Mouse (Mus musculus): ENCODE results near the gene Gns. TPM values are rescaled to one million over a fixed set of nuclear protein-coding genes. Genes with fewer than 3 reads are reported as not detected.

The Gns gene
- total RNA-seq, 1 experiment, result 61.0 TPM

- H3K36me3 ChIP-seq (ENCODE audit: control insufficient read depth, insufficient read depth, low read length, poor library complexity, severe bottlenecking), result peaks cover 70% of the 10 kb centered on the region
- no peak overlapping the region for H3K4me3 ChIP-seq (ENCODE audit: insufficient read depth in 1 of 2, low read depth in 1 of 2, low read length in 2 of 2, poor library complexity in 1 of 2, severe bottlenecking in 1 of 2)
Measured at GRCm38 (mm10) chr10:121381280-121381679, 16.4 kb downstream of the Gns start.

GRCm38 (mm10) chr10:121384710-121385109, 19.8 kb downstream of the Gns start:
- H3K9ac ChIP-seq (ENCODE audit: insufficient read depth, low read depth, low read length, poor library complexity, severe bottlenecking), result no peak overlapping the region
- no peaks in the 10 kb centered on the region for H3K9me3 ChIP-seq (ENCODE audit: control insufficient read depth, insufficient read depth, low read depth, low read length)
- DNase-seq (ENCODE audit: low read depth, low spot score), result no peak
- no peak overlapping the region for H3K4me3 ChIP-seq (ENCODE audit: insufficient read depth in 1 of 2, low read depth in 1 of 2, low read length in 2 of 2, poor library complexity in 1 of 2, severe bottlenecking in 1 of 2)
- TF ChIP-seq ZC3H11A (IDR thresholded peaks at IDR 0.05; ENCODE audit: borderline replicate concordance, low read depth, low read length) (no peak), MAFK (IDR thresholded peaks at IDR 0.05; ENCODE audit: insufficient read depth, low read depth, low read length) (no peak), CHD2 (IDR thresholded peaks at IDR 0.05; ENCODE audit: low read depth, low read length) (no peak), HCFC1 (IDR thresholded peaks at IDR 0.05; ENCODE audit: borderline replicate concordance, insufficient read depth, low read length) (no peak), ZNF384 (IDR thresholded peaks at IDR 0.05; ENCODE audit: low read depth, low read length) (no peak)
- H3K4me1 ChIP-seq (ENCODE audit: control insufficient read depth in 2 of 2, insufficient read depth in 2 of 2, low read length in 2 of 2, poor library complexity in 1 of 2), result no peaks in the 10 kb centered on the region
- in situ Hi-C loops (cut with MboI; ENCODE audit: low sequenced_read_pairs in 2 of 2, unreplicated experiment in 2 of 2), result no loop called here
- H3K27ac ChIP-seq (ENCODE audit: insufficient read depth, low read depth, low read length, poor library complexity, severe bottlenecking), result no peak overlapping the region
- peaks cover 61% of the 10 kb centered on the region for H3K36me3 ChIP-seq (ENCODE audit: control insufficient read depth, insufficient read depth, low read length, poor library complexity, severe bottlenecking)

More at GRCm38 (mm10) chr10:121381280-121381679, 16.4 kb downstream of the Gns start:
- no peak for DNase-seq (ENCODE audit: low read depth, low spot score)
- in situ Hi-C loops (cut with MboI; ENCODE audit: low sequenced_read_pairs in 2 of 2, unreplicated experiment in 2 of 2), result no loop called here
- Histone ChIP-seq H3K9ac (ENCODE audit: insufficient read depth, low read depth, low read length, poor library complexity, severe bottlenecking) (no peak overlapping the region), H3K4me1 (ENCODE audit: control insufficient read depth in 2 of 2, insufficient read depth in 2 of 2, low read length in 2 of 2, poor library complexity in 1 of 2) (no peaks in the 10 kb centered on the region), H3K27ac (ENCODE audit: insufficient read depth, low read depth, low read length, poor library complexity, severe bottlenecking) (no peak overlapping the region), H3K9me3 (ENCODE audit: control insufficient read depth, insufficient read depth, low read depth, low read length) (no peaks in the 10 kb centered on the region)
- TF ChIP-seq MAFK (IDR thresholded peaks at IDR 0.05; ENCODE audit: insufficient read depth, low read depth, low read length), result no peak
- no peak for TF ChIP-seq HCFC1 (IDR thresholded peaks at IDR 0.05; ENCODE audit: borderline replicate concordance, insufficient read depth, low read length)
- no peak for TF ChIP-seq ZC3H11A (IDR thresholded peaks at IDR 0.05; ENCODE audit: borderline replicate concordance, low read depth, low read length)
- TF ChIP-seq ZNF384 (IDR thresholded peaks at IDR 0.05; ENCODE audit: low read depth, low read length), result no peak
- TF ChIP-seq CHD2 (IDR thresholded peaks at IDR 0.05; ENCODE audit: low read depth, low read length), result no peak

GRCm38 (mm10) chr10:121385695-121386094, 20.8 kb downstream of the Gns start:
- Histone ChIP-seq H3K9me3 (ENCODE audit: control insufficient read depth, insufficient read depth, low read depth, low read length) (no peaks in the 10 kb centered on the region), H3K36me3 (ENCODE audit: control insufficient read depth, insufficient read depth, low read length, poor library complexity, severe bottlenecking) (peaks cover 66% of the 10 kb centered on the region), H3K9ac (ENCODE audit: insufficient read depth, low read depth, low read length, poor library complexity, severe bottlenecking) (no peak overlapping the region), H3K27ac (ENCODE audit: insufficient read depth, low read depth, low read length, poor library complexity, severe bottlenecking) (no peak overlapping the region), H3K4me1 (ENCODE audit: control insufficient read depth in 2 of 2, insufficient read depth in 2 of 2, low read length in 2 of 2, poor library complexity in 1 of 2) (no peaks in the 10 kb centered on the region), H3K4me3 (ENCODE audit: insufficient read depth in 1 of 2, low read depth in 1 of 2, low read length in 2 of 2, poor library complexity in 1 of 2, severe bottlenecking in 1 of 2) (no peak overlapping the region)
- TF ChIP-seq HCFC1 (IDR thresholded peaks at IDR 0.05; ENCODE audit: borderline replicate concordance, insufficient read depth, low read length) (no peak), ZC3H11A (IDR thresholded peaks at IDR 0.05; ENCODE audit: borderline replicate concordance, low read depth, low read length) (no peak), ZNF384 (IDR thresholded peaks at IDR 0.05; ENCODE audit: low read depth, low read length) (no peak), MAFK (IDR thresholded peaks at IDR 0.05; ENCODE audit: insufficient read depth, low read depth, low read length) (no peak), CHD2 (IDR thresholded peaks at IDR 0.05; ENCODE audit: low read depth, low read length) (no peak)
- in situ Hi-C loops (cut with MboI; ENCODE audit: low sequenced_read_pairs in 2 of 2, unreplicated experiment in 2 of 2), result no loop called here
- no peak for DNase-seq (ENCODE audit: low read depth, low spot score)

- DNase-seq (ENCODE audit: low read depth, low spot score), result no peak
- no peak for TF ChIP-seq CHD2 (IDR thresholded peaks at IDR 0.05; ENCODE audit: low read depth, low read length)
- TF ChIP-seq ZC3H11A (IDR thresholded peaks at IDR 0.05; ENCODE audit: borderline replicate concordance, low read depth, low read length), result no peak
- no peak for TF ChIP-seq HCFC1 (IDR thresholded peaks at IDR 0.05; ENCODE audit: borderline replicate concordance, insufficient read depth, low read length)
- no peak for TF ChIP-seq ZNF384 (IDR thresholded peaks at IDR 0.05; ENCODE audit: low read depth, low read length)
- no peak for TF ChIP-seq MAFK (IDR thresholded peaks at IDR 0.05; ENCODE audit: insufficient read depth, low read depth, low read length)
Measured at GRCm38 (mm10) chr10:121386347-121386746, 21.5 kb downstream of the Gns start.

GRCm38 (mm10) chr10:121390602-121391001, 25.7 kb downstream of the Gns start:
- DNase-seq (ENCODE audit: low read depth, low spot score), result no peak
- Histone ChIP-seq H3K4me1 (ENCODE audit: control insufficient read depth in 2 of 2, insufficient read depth in 2 of 2, low read length in 2 of 2, poor library complexity in 1 of 2) (peaks cover 0 to 6% of the 10 kb centered on the region in 2 experiments; a peak in 1 of 4 replicates), H3K4me3 (ENCODE audit: insufficient read depth in 1 of 2, low read depth in 1 of 2, low read length in 2 of 2, poor library complexity in 1 of 2, severe bottlenecking in 1 of 2) (no peak overlapping the region), H3K27ac (ENCODE audit: insufficient read depth, low read depth, low read length, poor library complexity, severe bottlenecking) (no peak overlapping the region), H3K9ac (ENCODE audit: insufficient read depth, low read depth, low read length, poor library complexity, severe bottlenecking) (no peak overlapping the region), H3K9me3 (ENCODE audit: control insufficient read depth, insufficient read depth, low read depth, low read length) (no peaks in the 10 kb centered on the region), H3K36me3 (ENCODE audit: control insufficient read depth, insufficient read depth, low read length, poor library complexity, severe bottlenecking) (peaks cover 65% of the 10 kb centered on the region)
- in situ Hi-C loops (cut with MboI; ENCODE audit: low sequenced_read_pairs in 2 of 2, unreplicated experiment in 2 of 2), result no loop called here
- no peak for TF ChIP-seq ZC3H11A (IDR thresholded peaks at IDR 0.05; ENCODE audit: borderline replicate concordance, low read depth, low read length)
- TF ChIP-seq MAFK (IDR thresholded peaks at IDR 0.05; ENCODE audit: insufficient read depth, low read depth, low read length), result no peak
- TF ChIP-seq HCFC1 (IDR thresholded peaks at IDR 0.05; ENCODE audit: borderline replicate concordance, insufficient read depth, low read length), result no peak
- no peak for TF ChIP-seq ZNF384 (IDR thresholded peaks at IDR 0.05; ENCODE audit: low read depth, low read length)
- TF ChIP-seq CHD2 (IDR thresholded peaks at IDR 0.05; ENCODE audit: low read depth, low read length), result no peak

More at GRCm38 (mm10) chr10:121386347-121386746, 21.5 kb downstream of the Gns start:
- no peaks in the 10 kb centered on the region for H3K4me1 ChIP-seq (ENCODE audit: control insufficient read depth in 2 of 2, insufficient read depth in 2 of 2, low read length in 2 of 2, poor library complexity in 1 of 2)
- H3K9ac ChIP-seq (ENCODE audit: insufficient read depth, low read depth, low read length, poor library complexity, severe bottlenecking), result no peak overlapping the region
- no peaks in the 10 kb centered on the region for H3K9me3 ChIP-seq (ENCODE audit: control insufficient read depth, insufficient read depth, low read depth, low read length)
- H3K4me3 ChIP-seq (ENCODE audit: insufficient read depth in 1 of 2, low read depth in 1 of 2, low read length in 2 of 2, poor library complexity in 1 of 2, severe bottlenecking in 1 of 2), result no peak overlapping the region
- H3K27ac ChIP-seq (ENCODE audit: insufficient read depth, low read depth, low read length, poor library complexity, severe bottlenecking), result no peak overlapping the region
- peaks cover 67% of the 10 kb centered on the region for H3K36me3 ChIP-seq (ENCODE audit: control insufficient read depth, insufficient read depth, low read length, poor library complexity, severe bottlenecking)
- in situ Hi-C loops (cut with MboI; ENCODE audit: low sequenced_read_pairs in 2 of 2, unreplicated experiment in 2 of 2), result no loop called here
